Mouse (Mus musculus) brain, adult 10 weeks (tissue): ENCODE measurements around the gene Vmn1r53. TPM values are rescaled to one million over a fixed set of nuclear protein-coding genes. Genes with fewer than 3 reads are reported as not detected.

Experiments
- polyA plus RNA-seq: library from polyadenylated mRNA; stranded (reverse); fragments of 350-450 nt; fragmentation: Illumina TruSeq; extraction: RNeasy Lipid Tissue Mini Kit (QIAGEN cat#74804); gene quantifications from one replicate; pipeline ENCODE4 v1.2.3, GENCODE M21; 2015; ENCODE audit warnings: low read depth, low replicate concordance

The Vmn1r53 gene
- not detected for polyA plus RNA-seq

GRCm38 (mm10) chr6:90224338-90224737 is at the start of gene Vmn1r53:
Gene Vmn1r53, minus strand, starts transcription at chr6:90224438.

GRCm38 (mm10) chr6:90246000-90246399 is 21.8 kb upstream of the Vmn1r53 start, which contains the start of gene Vmn1r54:
Gene Vmn1r54, plus strand, starts transcription at chr6:90246300.

GRCm38 (mm10) chr6:90202493-90202892 is 21.7 kb downstream of the Vmn1r53 start, which contains the start of gene V1ra8:
Gene V1ra8, plus strand, starts transcription at chr6:90202793.

GRCm38 (mm10) chr6:90174508-90174907 is 49.7 kb downstream of the Vmn1r53 start, which contains the start of gene Vmn1r52:
Gene Vmn1r52, plus strand, starts transcription at chr6:90174808.

Other genes with a start within 250 kb of the Vmn1r53 start
- not detected for gene Vmn1r47, start 208.3 kb downstream of the Vmn1r53 start, polyA plus RNA-seq
- gene Vmn1r48, start 187.6 kb downstream of the Vmn1r53 start, polyA plus RNA-seq = not detected
- gene Vmn1r49, start 145.9 kb downstream of the Vmn1r53 start, polyA plus RNA-seq = not detected
- not detected for gene Vmn1r50, start 123.0 kb downstream of the Vmn1r53 start, polyA plus RNA-seq
- not detected for gene Vmn1r51, start 101.8 kb downstream of the Vmn1r53 start, polyA plus RNA-seq
- gene Vmn1r52, start 49.6 kb downstream of the Vmn1r53 start, polyA plus RNA-seq = not detected
- gene V1ra8, start 21.6 kb downstream of the Vmn1r53 start, polyA plus RNA-seq = not detected
- gene Vmn1r54, start 21.9 kb upstream of the Vmn1r53 start, polyA plus RNA-seq = not detected
- not detected for gene BC048671, start 76.8 kb upstream of the Vmn1r53 start, polyA plus RNA-seq
- gene Chst13, start 100.7 kb upstream of the Vmn1r53 start, polyA plus RNA-seq = not detected
- gene Uroc1, start 108.8 kb upstream of the Vmn1r53 start, polyA plus RNA-seq = not detected
- gene Zxdc, start 145.1 kb upstream of the Vmn1r53 start, polyA plus RNA-seq = 16.2 TPM
- 4.2 TPM for gene Cfap100, start 204.4 kb upstream of the Vmn1r53 start, polyA plus RNA-seq
- gene Klf15, start 238.1 kb upstream of the Vmn1r53 start, polyA plus RNA-seq = 21.1 TPM